Mouse (Mus musculus) kidney, postnatal 4 days (tissue): ENCODE results near the gene Polr3g.
"Not testable (repeated sequence)": the region's sequence is repeated elsewhere in the genome, so short reads cannot be mapped to it uniquely, and the experiment has no call there.

Experiments
- DNase-seq, 2 experiments: peaks; one replicate each; pipeline ENCODE4 v3.0.0; 2021; ENCODE audit warnings: mixed read lengths in 2 of 2

Polr3g gene

DNA sequence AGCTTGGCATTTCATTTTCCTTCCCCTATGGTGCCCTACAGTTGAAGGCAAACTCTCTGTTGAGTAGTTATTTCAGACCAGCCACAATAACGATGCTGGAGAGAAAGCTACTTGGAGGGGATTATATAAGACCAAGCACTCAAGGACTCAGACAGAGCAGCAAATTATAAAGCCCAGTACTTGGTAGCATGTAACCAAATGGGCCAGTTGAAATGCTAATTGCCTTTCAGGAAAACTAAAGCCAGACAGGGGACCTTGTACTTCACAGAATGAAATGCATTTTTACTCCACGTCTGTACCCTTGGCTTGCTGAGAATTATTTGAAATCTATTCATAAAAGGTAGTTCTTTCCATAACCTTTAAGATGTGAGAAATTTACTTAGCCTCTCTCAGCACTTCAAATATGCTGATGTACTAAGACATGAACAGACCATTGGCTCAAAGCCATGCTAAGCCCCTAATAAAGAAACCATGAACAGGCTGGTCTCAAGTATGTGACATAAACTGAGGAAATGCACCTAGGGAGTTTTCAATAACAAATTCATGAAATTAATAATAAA, 82.1 kb downstream of the Polr3g start:
- DNase-seq: no peak

DNA sequence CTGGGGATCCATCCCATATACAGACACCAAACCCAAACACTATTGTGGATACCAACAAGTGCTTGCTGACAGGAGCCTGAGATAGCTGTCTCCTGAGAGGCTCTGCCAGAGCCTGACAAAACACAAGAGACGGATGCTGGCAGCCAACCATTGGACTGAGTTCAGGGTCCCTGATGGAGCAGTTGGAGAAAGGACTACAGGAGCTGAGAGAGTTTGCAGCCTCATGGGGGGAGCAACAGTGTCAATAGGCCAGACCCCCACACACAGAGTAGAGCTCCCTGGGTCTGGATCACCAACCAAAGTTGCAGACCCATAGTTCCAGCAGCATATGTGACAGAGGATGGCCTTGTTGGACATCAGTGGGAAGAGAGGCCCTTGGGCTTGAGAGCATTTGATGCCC, 83.0 kb downstream of the Polr3g start:
- not testable (repeated sequence) for DNase-seq
